Mouse (Mus musculus) olfactory bulb, adult 2 months (tissue): ENCODE measurements around the gene Spata13. TPM values are rescaled to one million over a fixed set of nuclear protein-coding genes. Genes with fewer than 3 reads are reported as not detected.

Experiments used
- H3K27ac ChIP-seq: fragments of 200-500 bp; 2 replicates; pipeline ENCODE4 v1.5.1; 2012; ENCODE audit warnings: low read depth, low read length; ENCODE audit not compliant: insufficient read depth
- H3K4me1 ChIP-seq: fragments of 200-500 bp; 2 replicates; pipeline ENCODE4 v1.6.1; 2012; ENCODE audit warnings: low read length; ENCODE audit not compliant: control insufficient read depth, insufficient read depth
- H3K4me3 ChIP-seq: fragments of 200-500 bp; 2 replicates; pipeline ENCODE4 v1.5.1; 2012; ENCODE audit warnings: mild to moderate bottlenecking, low read depth, low read length, moderate library complexity; ENCODE audit not compliant: insufficient read depth
- CTCF ChIP-seq: fragments of 200-500 bp; IDR thresholded peaks from 2 replicates; pipeline ENCODE4 v1.5.1; 2012; ENCODE audit warnings: low read depth, mild to moderate bottlenecking, low read length, moderate library complexity; ENCODE audit not compliant: insufficient read depth
- POLR2A ChIP-seq: fragments of 200-500 bp; IDR thresholded peaks from 2 replicates; pipeline ENCODE4 v1.6.1; 2012; ENCODE audit warnings: mild to moderate bottlenecking, low read depth, low read length, moderate library complexity; ENCODE audit not compliant: insufficient read depth
- WGBS: fragments of 180-500 bp; shearing (Covaris S2); methylation state at CpG from one replicate; pipeline ENCODE4 v1.1.7; 2018; 5-methylcytosine and 5-hydroxymethylcytosine counted together
- polyA plus RNA-seq: library from polyadenylated mRNA; stranded (reverse); fragments of >200 nt; gene quantifications from 2 replicates; pipeline ENCODE4 v1.2.4, GENCODE M21; 2012; ENCODE audit warnings: low replicate concordance; ENCODE audit not compliant: missing spikeins, insufficient read depth, insufficient read length

Spata13 gene
- polyA plus RNA-seq, 1 experiment, result not detected

DNA sequence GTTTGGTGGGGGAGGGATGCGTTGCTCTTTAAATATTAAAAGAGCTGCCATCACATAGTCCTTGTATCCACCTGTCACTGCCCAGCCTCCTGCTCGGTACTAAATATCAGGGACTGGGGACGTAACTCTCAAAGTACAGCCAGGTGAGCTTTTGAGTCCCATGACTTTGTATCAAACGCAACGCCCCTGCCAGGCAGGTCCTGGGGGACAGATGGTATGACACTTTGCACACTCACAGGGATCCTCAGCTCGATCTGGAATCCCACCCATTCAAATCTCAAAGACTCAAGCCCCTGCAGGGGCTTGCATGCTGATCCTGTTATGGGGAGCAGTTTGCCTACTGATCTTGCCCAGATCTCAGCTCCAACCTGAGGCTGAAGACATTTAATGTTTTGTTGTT lies 136.8 kb downstream of the Spata13 start:
- WGBS, result 77% methylated on average over 6 of the region's 6 CpGs
- H3K4me3 ChIP-seq, result no peak overlapping the region
- no peak for TF ChIP-seq POLR2A
- TF ChIP-seq CTCF, result no peak
- peaks cover 5% of the 10 kb centered on the region; the same call in 1 of the 2 replicates for H3K4me1 ChIP-seq
- H3K27ac ChIP-seq, result no peak overlapping the region

DNA sequence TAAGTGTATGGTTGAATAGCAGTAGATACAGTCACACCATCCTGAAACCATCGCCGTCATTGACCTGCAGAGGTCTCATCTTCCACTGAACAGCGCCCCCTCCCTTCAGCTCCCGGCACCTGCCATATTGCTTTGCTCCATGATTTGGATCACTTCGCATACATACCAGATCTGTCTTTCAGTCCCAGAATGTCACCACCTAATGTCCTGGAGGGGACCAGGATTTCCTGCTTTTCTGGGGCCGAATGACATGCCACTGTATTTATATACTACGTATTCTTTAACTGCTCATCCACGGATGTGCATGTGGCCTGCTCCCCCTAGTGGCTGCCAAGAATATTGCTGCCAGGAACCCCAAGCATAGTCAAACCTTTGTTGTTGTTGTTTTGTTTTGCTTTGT lies 137.3 kb downstream of the Spata13 start:
- no peak overlapping the region for H3K27ac ChIP-seq
- peaks cover 5% of the 10 kb centered on the region; the same call in 1 of the 2 replicates for H3K4me1 ChIP-seq
- TF ChIP-seq CTCF, result peak; percentile 97
- TF ChIP-seq POLR2A, result no peak
- WGBS, result 1% methylated on average over 8 of the region's 8 CpGs
- peak overlapping the region; percentile 38 for H3K4me3 ChIP-seq

DNA sequence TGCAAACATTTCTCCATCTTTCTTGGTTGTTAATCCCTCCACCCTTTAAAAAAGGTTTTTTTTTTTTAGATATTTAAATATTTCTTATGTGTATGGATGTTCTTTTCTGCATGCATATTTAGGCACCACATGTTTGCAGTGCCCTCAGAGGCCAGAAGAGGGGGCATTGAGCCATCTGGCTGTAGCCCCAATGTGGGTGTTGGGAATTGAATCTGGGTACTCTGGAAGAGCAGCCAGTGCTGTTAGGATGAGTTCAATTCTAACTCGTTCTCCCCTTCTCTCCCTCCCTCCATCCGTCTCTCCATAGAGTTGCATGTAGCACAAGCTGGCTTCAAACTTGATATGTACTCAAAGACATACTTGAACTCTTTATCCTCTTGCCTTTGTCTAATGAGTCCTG lies 139.7 kb downstream of the Spata13 start:
- no peak overlapping the region for H3K27ac ChIP-seq
- H3K4me3 ChIP-seq, result no peak overlapping the region
- WGBS, result 81% methylated on average over 2 of the region's 2 CpGs
- H3K4me1 ChIP-seq, result peaks cover 5% of the 10 kb centered on the region; the same call in 1 of the 2 replicates
- TF ChIP-seq POLR2A, result no peak
- TF ChIP-seq CTCF, result no peak

DNA sequence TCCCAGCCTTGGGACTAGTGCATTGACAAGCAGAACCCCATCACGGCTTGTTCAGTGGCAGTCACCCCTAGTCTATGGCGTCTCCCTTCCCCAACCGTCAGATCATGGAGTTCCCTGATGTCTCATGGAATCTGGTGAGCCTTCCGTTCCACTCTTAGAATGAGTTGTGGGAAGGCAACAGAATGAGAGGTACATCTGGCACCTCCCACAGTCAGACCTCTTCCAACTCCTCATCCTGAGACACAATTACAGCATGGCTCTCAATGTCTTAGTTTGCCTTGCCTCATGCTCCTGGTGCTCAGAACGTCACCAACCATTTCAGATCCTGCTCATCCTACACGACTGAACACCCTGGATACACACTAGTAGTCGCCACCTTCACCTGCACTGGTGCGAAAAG lies 142.7 kb downstream of the Spata13 start:
- no peak for TF ChIP-seq CTCF
- TF ChIP-seq POLR2A, result no peak
- Histone ChIP-seq H3K4me3 (no peak overlapping the region), H3K4me1 (no peaks in the 10 kb centered on the region), H3K27ac (no peak overlapping the region)
- 92% methylated on average over 8 of the region's 8 CpGs for WGBS

DNA sequence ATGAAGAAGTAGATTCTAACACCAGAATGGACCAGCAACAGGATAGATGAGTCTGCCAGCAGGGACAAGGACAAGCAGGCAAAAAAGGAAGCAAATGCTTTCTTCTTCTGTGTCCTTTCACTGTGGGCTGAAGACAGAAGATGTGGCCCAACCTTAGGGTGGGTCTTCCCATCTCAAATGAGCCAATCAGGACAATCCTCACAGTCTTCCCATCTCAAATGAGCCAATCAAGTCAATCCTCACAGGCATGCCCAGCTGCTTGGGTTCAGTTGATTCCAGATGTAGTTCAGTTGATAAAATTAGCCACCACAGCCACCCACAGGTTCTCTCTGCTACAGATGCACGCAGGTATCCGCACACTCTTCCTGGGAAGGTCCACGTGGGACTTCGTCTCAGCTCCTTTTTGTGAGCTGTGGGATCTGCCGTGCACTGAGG lies 143.7 kb downstream of the Spata13 start:
- 95% methylated on average over 5 of the region's 5 CpGs for WGBS
- H3K4me3 ChIP-seq, result no peak overlapping the region
- no peak overlapping the region for H3K27ac ChIP-seq
- H3K4me1 ChIP-seq, result no peaks in the 10 kb centered on the region
- TF ChIP-seq POLR2A (no peak), CTCF (no peak)

GRCm38 (mm10) chr14:60779198-60779597 lies 145.4 kb downstream of the Spata13 start:
- WGBS, result 94% methylated on average over 7 of the region's 7 CpGs
- Histone ChIP-seq H3K4me3 (no peak overlapping the region), H3K27ac (no peak overlapping the region), H3K4me1 (no peaks in the 10 kb centered on the region)
- TF ChIP-seq POLR2A (no peak), CTCF (no peak)

GRCm38 (mm10) chr14:60782121-60782656 lies 148.4 kb downstream of the Spata13 start:
- TF ChIP-seq POLR2A (no peak), CTCF (no peak)
- H3K4me1 ChIP-seq, result no peaks in the 10 kb centered on the region
- no peak overlapping the region for H3K27ac ChIP-seq
- no peak overlapping the region for H3K4me3 ChIP-seq
- WGBS, result 42% methylated on average over 7 of the region's 7 CpGs

DNA sequence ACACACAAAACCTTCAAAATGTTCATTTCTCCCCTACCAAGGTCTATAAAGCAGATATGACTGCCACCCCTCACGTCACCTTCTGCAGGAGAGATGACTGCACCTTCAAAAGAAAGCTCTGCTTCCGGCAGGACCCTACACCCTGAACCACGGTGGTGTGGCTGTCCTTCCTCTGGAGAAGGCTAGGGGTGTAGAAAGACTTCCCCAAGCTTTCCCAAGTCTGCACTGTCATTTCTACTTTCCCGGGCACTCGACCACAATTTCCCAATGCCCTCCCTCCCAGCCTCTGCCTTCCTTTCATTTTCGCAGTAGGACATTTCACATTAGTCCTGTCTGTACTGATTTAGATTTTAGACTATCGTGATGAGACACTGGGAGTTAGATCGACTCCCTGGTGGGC lies 149.4 kb downstream of the Spata13 start:
- no peak overlapping the region for H3K4me3 ChIP-seq
- WGBS, result 39% methylated on average over 8 of the region's 8 CpGs
- no peaks in the 10 kb centered on the region for H3K4me1 ChIP-seq
- TF ChIP-seq POLR2A, result no peak
- no peak for TF ChIP-seq CTCF
- no peak overlapping the region for H3K27ac ChIP-seq

- H3K27ac ChIP-seq, result no peak within 1 kb of the TSS
- TF ChIP-seq CTCF (peak; percentile 77), POLR2A (peak; percentile 48; the same call in 1 of the 2 replicates)
- peak within 1 kb of the TSS; percentile 83 for H3K4me3 ChIP-seq
- no peaks in the 10 kb centered on the region for H3K4me1 ChIP-seq
- under 1% methylated on average over 61 of the region's 61 CpGs for WGBS
Observed at GRCm38 (mm10) chr14:60784427-60785315, 150.9 kb downstream of the Spata13 start, which contains the start of gene Mipep. Mipep (plus strand) TSS chr14:60784573.
